Comparison of ENCODE assay signal across 27 mouse cellular contexts in the genomic region with DNA sequence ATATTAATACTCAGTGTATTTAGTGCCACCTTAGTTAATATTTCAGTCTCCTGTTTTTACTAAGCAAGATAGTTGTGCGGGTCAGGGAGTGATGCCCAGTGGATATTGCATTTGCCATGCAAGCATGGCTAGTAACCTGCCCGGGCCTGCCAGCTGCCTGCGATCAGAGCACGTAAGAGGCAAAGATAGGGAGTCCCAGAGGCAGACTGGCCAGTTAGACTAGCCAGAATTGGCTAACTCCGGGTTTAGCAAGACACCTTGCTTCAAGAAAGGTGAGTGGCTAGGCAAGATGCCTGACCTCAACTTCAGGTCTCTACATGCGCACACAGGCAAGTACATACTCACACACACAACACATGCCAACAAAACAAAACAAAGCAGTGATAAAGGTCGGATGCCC.
A peak's percentile ranks its signal among the peaks of the same experiment; 100 is the strongest.
DNase-seq lines count a peak whose midpoint lies in the region; ATAC-seq and TF ChIP-seq lines count a peak whose summit lies in the region.
"Had no signal": no experiment of that assay in that cellular context is flagged by ENCODE, and none has a peak within 500 bp of the region (broad histone marks: within the 10 kb centered on the region; RNA-seq: fewer than 3 reads in every experiment).

No protein-coding gene starts in this region.

- 75% methylated on average over 7 of the region's 7 CpGs for WGBS in liver, adult 2 months
- 76% methylated on average over 7 of the region's 7 CpGs for WGBS in liver, postnatal 0 days (ENCODE audit: insufficient replicate concordance)

- DNase-seq in gastrocnemius, adult 18-20 months (ENCODE audit: low spot score) = peak; percentile 40
- DNase-seq in gastrocnemius, postnatal 25 days = no peak
- DNase-seq in liver, adult 2 months (ENCODE audit: extremely low read depth, low read depth, low spot score) = peak; percentile 31
- DNase-seq in liver, postnatal 0 days = no peak
- DNase-seq in urinary bladder, adult 2 months (ENCODE audit: low spot score) = peak; percentile 35
- no peak for DNase-seq in urinary bladder, postnatal 4 days (ENCODE audit: low spot score in 2 of 2)
- no peak for DNase-seq in kidney, adult 8-10 months
- DNase-seq: cerebellum, adult 11 months; cerebellum, adult 9-11 months; gastrocnemius, postnatal 36 days; heart, postnatal 14 days; kidney, adult 11 months; kidney, postnatal 36 days; layer of hippocampus, postnatal 36 days; liver; lung, postnatal 10 days had no signal

- no peak overlapping the region for H3K9ac ChIP-seq in liver, adult 2 months (ENCODE audit: low read depth, low read length)
- no peak overlapping the region for H3K9ac ChIP-seq in liver, postnatal 0 days (replicated peaks)
- H3K9ac ChIP-seq: embryonic facial prominence, embryonic 13.5 days; hindbrain, embryonic 15.5 days; kidney, embryonic 15.5 days; liver, embryonic 15.5 days; stomach, embryonic 15.5 days had no signal

- H3K4me2 ChIP-seq in liver, postnatal 0 days (ENCODE audit: low read depth, low read length) = no peak overlapping the region
- H3K4me2 ChIP-seq: embryonic facial prominence, embryonic 13.5 days; hindbrain, embryonic 15.5 days; kidney, embryonic 15.5 days; liver, embryonic 15.5 days; midbrain, embryonic 11.5 days; stomach, embryonic 15.5 days had no signal

- TF ChIP-seq POLR2A in liver, adult 2 months (IDR thresholded peaks at IDR 0.05; ENCODE audit: extremely low read depth, insufficient read depth, low read length) = no peak

- H3K79me2 ChIP-seq in liver, adult 2 months (ENCODE audit: control insufficient read depth, insufficient read depth, low read length) = no peaks in the 10 kb centered on the region

- no peaks in the 10 kb centered on the region for H3K27me3 ChIP-seq in liver, adult 2 months (ENCODE audit: control insufficient read depth, insufficient read depth, low read length)
- no peaks in the 10 kb centered on the region for H3K27me3 ChIP-seq in liver, postnatal 0 days (ENCODE audit: insufficient read depth, low read length)
- H3K27me3 ChIP-seq: embryonic facial prominence, embryonic 13.5 days; hindbrain, embryonic 15.5 days; kidney, embryonic 15.5 days; liver, embryonic 15.5 days; stomach, embryonic 15.5 days had no signal

- no peak overlapping the region for H3K4me3 ChIP-seq in liver, adult 2 months (ENCODE audit: insufficient read depth, low read depth, low read length)
- H3K4me3 ChIP-seq in liver, postnatal 0 days (ENCODE audit: low read depth, low read length) = no peak overlapping the region
- H3K4me3 ChIP-seq: embryonic facial prominence, embryonic 13.5 days; hindbrain, embryonic 10.5 days; hindbrain, embryonic 15.5 days; kidney, embryonic 15.5 days; liver, embryonic 15.5 days; stomach, embryonic 15.5 days had no signal

- no peak for TF ChIP-seq CTCF in liver, adult 2 months (IDR thresholded peaks at IDR 0.05; ENCODE audit: low read depth, low read length)
- no peak for TF ChIP-seq CTCF in liver, postnatal 0 days (IDR thresholded peaks at IDR 0.05; ENCODE audit: low read depth)

- no peak overlapping the region for H3K27ac ChIP-seq in liver, adult 2 months (replicated peaks; ENCODE audit: insufficient read depth, low read depth, low read length)
- no peak overlapping the region for H3K27ac ChIP-seq in liver, postnatal 0 days (ENCODE audit: low read depth)
- H3K27ac ChIP-seq: embryonic facial prominence, embryonic 13.5 days; hindbrain, embryonic 10.5 days; hindbrain, embryonic 15.5 days; kidney, embryonic 15.5 days; liver, embryonic 15.5 days; stomach, embryonic 15.5 days had no signal

- H3K4me1 ChIP-seq in liver, adult 2 months (ENCODE audit: control insufficient read depth, insufficient read depth, low read length) = no peaks in the 10 kb centered on the region; the same call in 1 of the 2 replicates
- H3K4me1 ChIP-seq in liver, postnatal 0 days (ENCODE audit: insufficient read depth) = no peaks in the 10 kb centered on the region
- H3K4me1 ChIP-seq: hindbrain, embryonic 10.5 days; hindbrain, embryonic 15.5 days; kidney, embryonic 15.5 days; liver, embryonic 15.5 days; stomach, embryonic 15.5 days had no signal

- no peaks in the 10 kb centered on the region for H3K9me3 ChIP-seq in liver, postnatal 0 days (ENCODE audit: low read length)
- H3K9me3 ChIP-seq: embryonic facial prominence, embryonic 13.5 days; hindbrain, embryonic 10.5 days; hindbrain, embryonic 15.5 days; kidney, embryonic 15.5 days; liver, embryonic 15.5 days; stomach, embryonic 15.5 days had no signal

- no peak for ATAC-seq in liver, postnatal 0 days
- no peak for ATAC-seq in activated CD4-positive, CD25-positive, alpha-beta regulatory T cell, adult 4 months
- ATAC-seq: forebrain, embryonic 16.5 days; inflammation-experienced regulatory T-cells, adult 6 months; midbrain, embryonic 16.5 days had no signal

- TF ChIP-seq EP300 in liver, postnatal 0 days (IDR thresholded peaks at IDR 0.05; ENCODE audit: low read depth) = no peak

- H3K36me3 ChIP-seq in liver, adult 2 months (ENCODE audit: control insufficient read depth, insufficient read depth, low read length) = peaks cover 4% of the 10 kb centered on the region; the same call in 1 of the 2 replicates
- no peaks in the 10 kb centered on the region for H3K36me3 ChIP-seq in liver, postnatal 0 days (replicated peaks; ENCODE audit: insufficient read depth, low read length)
- H3K36me3 ChIP-seq: stomach, embryonic 15.5 days had no signal

Comparison
In these comparisons a context has a peak if more than half of its experiments do, and no peak if none do; other contexts are left out.
1. DNase-seq: peak in gastrocnemius, adult 18-20 months (single experiment), liver, adult 2 months (single experiment) and urinary bladder, adult 2 months (single experiment); none in gastrocnemius, postnatal 25 days (single experiment), liver, postnatal 0 days (single experiment), urinary bladder, postnatal 4 days (0 of 2) and kidney, adult 8-10 months (0 of 2).